Mouse (Mus musculus) ES-E14 (cell line): ENCODE measurements around the gene Dus1l. TPM values are rescaled to one million over a fixed set of nuclear protein-coding genes. Genes with fewer than 3 reads are reported as not detected.

ENCODE experiments used
- DNase-seq: peaks from one replicate; pipeline ENCODE4 v3.0.0-alpha.2; 2013; ENCODE audit warnings: low read depth, low spot score
- H3K27ac ChIP-seq: 2 replicates; pipeline ENCODE4 v1.5.1; 2012; ENCODE audit warnings: low read depth, mild to moderate bottlenecking, low read length, moderate library complexity, mixed read lengths; ENCODE audit not compliant: poor library complexity, insufficient read depth, severe bottlenecking
- H3K36me3 ChIP-seq: 2 replicates; pipeline ENCODE4 v1.6.1; 2012; ENCODE audit warnings: mild to moderate bottlenecking, low read length, moderate library complexity, mixed read lengths; ENCODE audit not compliant: control insufficient read depth, poor library complexity, insufficient read depth, severe bottlenecking
- H3K4me1 ChIP-seq, 2 experiments: fragments of 150-350 bp in 1 of 2; sonication (generic) in 1 of 2; 2 replicates each; pipeline ENCODE4 v1.6.1; 2012; ENCODE audit warnings: low read length in 2 of 2, mild to moderate bottlenecking in 1 of 2, mixed read lengths in 1 of 2; ENCODE audit not compliant: control insufficient read depth in 2 of 2, insufficient read depth in 2 of 2, poor library complexity in 1 of 2
- H3K4me3 ChIP-seq, 2 experiments: fragments of 150-350 bp in 1 of 2; sonication (generic) in 1 of 2; 2 replicates each; pipeline ENCODE4 v1.5.1; 2012; ENCODE audit warnings: low read length in 2 of 2, low read depth in 1 of 2, mild to moderate bottlenecking in 1 of 2, mixed read lengths in 1 of 2; ENCODE audit not compliant: insufficient read depth in 1 of 2, poor library complexity in 1 of 2, severe bottlenecking in 1 of 2
- H3K9ac ChIP-seq: 2 replicates; pipeline ENCODE4 v1.6.1; 2012; ENCODE audit warnings: low read depth, mild to moderate bottlenecking, low read length, mixed read lengths; ENCODE audit not compliant: poor library complexity, insufficient read depth, severe bottlenecking
- H3K9me3 ChIP-seq: fragments of 150-350 bp; sonication (generic); 2 replicates; pipeline ENCODE4 v1.6.1; 2012; ENCODE audit warnings: low read depth, mild to moderate bottlenecking, low read length; ENCODE audit not compliant: control insufficient read depth, insufficient read depth
- CHD2 ChIP-seq: IDR thresholded peaks from 2 replicates; pipeline ENCODE4 v1.6.1; 2014; ENCODE audit warnings: mild to moderate bottlenecking, low read depth, low read length, inconsistent platforms
- HCFC1 ChIP-seq: IDR thresholded peaks from 2 replicates; pipeline ENCODE4 v1.6.1; 2012; ENCODE audit warnings: low read length, inconsistent platforms, borderline replicate concordance; ENCODE audit not compliant: insufficient read depth
- MAFK ChIP-seq: IDR thresholded peaks from 2 replicates; pipeline ENCODE4 v1.6.1; 2014; ENCODE audit warnings: mild to moderate bottlenecking, low read depth, low read length, inconsistent platforms; ENCODE audit not compliant: insufficient read depth
- ZC3H11A ChIP-seq: IDR thresholded peaks from 2 replicates; pipeline ENCODE4 v1.6.1; 2012; ENCODE audit warnings: low read depth, mild to moderate bottlenecking, inconsistent platforms, low read length, borderline replicate concordance
- ZNF384 ChIP-seq: IDR thresholded peaks from 2 replicates; pipeline ENCODE4 v1.6.1; 2012; ENCODE audit warnings: low read depth, low read length, inconsistent platforms
- in situ Hi-C, 2 experiments: fragments of 600-800 bp; cut with MboI; formaldehyde crosslinking; loops; one replicate each; pipeline ENCODE4 v1.15.1; 2025; ENCODE audit warnings: low sequenced_read_pairs in 2 of 2, inconsistent platforms in 1 of 2; ENCODE audit not compliant: unreplicated experiment in 2 of 2
- total RNA-seq: library from RNA; depleted of rRNA; stranded (reverse); fragments of 300-350 nt; gene quantifications from 2 replicates; pipeline ENCODE4 v1.2.3, GENCODE M21; 2012

The Dus1l gene
- total RNA-seq, 1 experiment: 101 TPM

GRCm38 (mm10) chr11:120808010-120808409, 11.8 kb upstream of the Dus1l start:
- in situ Hi-C loops: no loop called here
- Histone ChIP-seq H3K4me3 (no peak overlapping the region), H3K9ac (no peak overlapping the region), H3K4me1 (peaks cover 4 to 9% of the 10 kb centered on the region in 2 experiments; a peak in 3 of 4 replicates), H3K27ac (no peak overlapping the region), H3K9me3 (no peaks in the 10 kb centered on the region), H3K36me3 (peaks cover 70% of the 10 kb centered on the region)
- TF ChIP-seq ZNF384: no peak
- no peak for TF ChIP-seq MAFK
- no peak for TF ChIP-seq ZC3H11A
- no peak for TF ChIP-seq CHD2
- DNase-seq: no peak

GRCm38 (mm10) chr11:120805375-120806298, 9.4 kb upstream of the Dus1l start:
- in situ Hi-C loops: no loop called here
- Histone ChIP-seq H3K9ac (no peak overlapping the region), H3K27ac (no peak overlapping the region), H3K4me1 (peaks cover 4 to 11% of the 10 kb centered on the region in 2 experiments; a peak in 3 of 4 replicates), H3K9me3 (no peaks in the 10 kb centered on the region), H3K4me3 (no peak overlapping the region), H3K36me3 (peaks cover 46% of the 10 kb centered on the region)
- TF ChIP-seq MAFK: no peak
- TF ChIP-seq CHD2: 0 out of 2 replicates have a peak, but pooled peaks have one; percentile 32
- no peak for TF ChIP-seq ZC3H11A
- TF ChIP-seq ZNF384: no peak
- no peak for TF ChIP-seq HCFC1
- DNase-seq: no peak

- TF ChIP-seq MAFK (no peak), CHD2 (no peak), ZC3H11A (no peak), ZNF384 (no peak), HCFC1 (no peak)
Measured at GRCm38 (mm10) chr11:120804769-120805168, 8.6 kb upstream of the Dus1l start.

GRCm38 (mm10) chr11:120804274-120804673, 8.1 kb upstream of the Dus1l start:
- H3K9ac ChIP-seq: no peak overlapping the region
- H3K4me1 ChIP-seq: peaks cover 4 to 15% of the 10 kb centered on the region in 2 experiments; a peak in 3 of 4 replicates
- no peak for DNase-seq
- in situ Hi-C loops: no loop called here
- no peak overlapping the region for H3K4me3 ChIP-seq
- H3K27ac ChIP-seq: no peak overlapping the region
- H3K36me3 ChIP-seq: peaks cover 33% of the 10 kb centered on the region
- H3K9me3 ChIP-seq: no peaks in the 10 kb centered on the region
- TF ChIP-seq MAFK (no peak), ZNF384 (no peak), HCFC1 (no peak), ZC3H11A (no peak), CHD2 (no peak)

More at GRCm38 (mm10) chr11:120804769-120805168, 8.6 kb upstream of the Dus1l start:
- Histone ChIP-seq H3K4me1 (peaks cover 4 to 13% of the 10 kb centered on the region in 2 experiments; a peak in 3 of 4 replicates), H3K9me3 (no peaks in the 10 kb centered on the region), H3K27ac (no peak overlapping the region), H3K36me3 (peaks cover 38% of the 10 kb centered on the region), H3K4me3 (no peak overlapping the region), H3K9ac (no peak overlapping the region)
- in situ Hi-C loops: no loop called here
- no peak for DNase-seq
